Mouse (Mus musculus) ES-E14 (cell line): ENCODE data around the gene Rrnad1. TPM values are rescaled to one million over a fixed set of nuclear protein-coding genes. Genes with fewer than 3 reads are reported as not detected.

Source experiments
- DNase-seq: peaks from one replicate; pipeline ENCODE4 v3.0.0-alpha.2; 2013; ENCODE audit warnings: low read depth, low spot score
- H3K27ac ChIP-seq: 2 replicates; pipeline ENCODE4 v1.5.1; 2012; ENCODE audit warnings: low read depth, mild to moderate bottlenecking, low read length, moderate library complexity, mixed read lengths; ENCODE audit not compliant: poor library complexity, insufficient read depth, severe bottlenecking
- H3K36me3 ChIP-seq: 2 replicates; pipeline ENCODE4 v1.6.1; 2012; ENCODE audit warnings: mild to moderate bottlenecking, low read length, moderate library complexity, mixed read lengths; ENCODE audit not compliant: control insufficient read depth, poor library complexity, insufficient read depth, severe bottlenecking
- H3K4me1 ChIP-seq, 2 experiments: fragments of 150-350 bp in 1 of 2; sonication (generic) in 1 of 2; 2 replicates each; pipeline ENCODE4 v1.6.1; 2012; ENCODE audit warnings: low read length in 2 of 2, mild to moderate bottlenecking in 1 of 2, mixed read lengths in 1 of 2; ENCODE audit not compliant: control insufficient read depth in 2 of 2, insufficient read depth in 2 of 2, poor library complexity in 1 of 2
- H3K4me3 ChIP-seq, 2 experiments: fragments of 150-350 bp in 1 of 2; sonication (generic) in 1 of 2; 2 replicates each; pipeline ENCODE4 v1.5.1; 2012; ENCODE audit warnings: low read length in 2 of 2, low read depth in 1 of 2, mild to moderate bottlenecking in 1 of 2, mixed read lengths in 1 of 2; ENCODE audit not compliant: insufficient read depth in 1 of 2, poor library complexity in 1 of 2, severe bottlenecking in 1 of 2
- H3K9ac ChIP-seq: 2 replicates; pipeline ENCODE4 v1.6.1; 2012; ENCODE audit warnings: low read depth, mild to moderate bottlenecking, low read length, mixed read lengths; ENCODE audit not compliant: poor library complexity, insufficient read depth, severe bottlenecking
- H3K9me3 ChIP-seq: fragments of 150-350 bp; sonication (generic); 2 replicates; pipeline ENCODE4 v1.6.1; 2012; ENCODE audit warnings: low read depth, mild to moderate bottlenecking, low read length; ENCODE audit not compliant: control insufficient read depth, insufficient read depth
- CHD2 ChIP-seq: IDR thresholded peaks from 2 replicates; pipeline ENCODE4 v1.6.1; 2014; ENCODE audit warnings: mild to moderate bottlenecking, low read depth, low read length, inconsistent platforms
- HCFC1 ChIP-seq: IDR thresholded peaks from 2 replicates; pipeline ENCODE4 v1.6.1; 2012; ENCODE audit warnings: low read length, inconsistent platforms, borderline replicate concordance; ENCODE audit not compliant: insufficient read depth
- MAFK ChIP-seq: IDR thresholded peaks from 2 replicates; pipeline ENCODE4 v1.6.1; 2014; ENCODE audit warnings: mild to moderate bottlenecking, low read depth, low read length, inconsistent platforms; ENCODE audit not compliant: insufficient read depth
- ZC3H11A ChIP-seq: IDR thresholded peaks from 2 replicates; pipeline ENCODE4 v1.6.1; 2012; ENCODE audit warnings: low read depth, mild to moderate bottlenecking, inconsistent platforms, low read length, borderline replicate concordance
- ZNF384 ChIP-seq: IDR thresholded peaks from 2 replicates; pipeline ENCODE4 v1.6.1; 2012; ENCODE audit warnings: low read depth, low read length, inconsistent platforms
- in situ Hi-C, 2 experiments: fragments of 600-800 bp; cut with MboI; formaldehyde crosslinking; loops; one replicate each; pipeline ENCODE4 v1.15.1; 2025; ENCODE audit warnings: low sequenced_read_pairs in 2 of 2, inconsistent platforms in 1 of 2; ENCODE audit not compliant: unreplicated experiment in 2 of 2
- total RNA-seq: library from RNA; depleted of rRNA; stranded (reverse); fragments of 300-350 nt; gene quantifications from 2 replicates; pipeline ENCODE4 v1.2.3, GENCODE M21; 2012

Gene Rrnad1
- total RNA-seq, 1 experiment, result 22.0 TPM

DNA sequence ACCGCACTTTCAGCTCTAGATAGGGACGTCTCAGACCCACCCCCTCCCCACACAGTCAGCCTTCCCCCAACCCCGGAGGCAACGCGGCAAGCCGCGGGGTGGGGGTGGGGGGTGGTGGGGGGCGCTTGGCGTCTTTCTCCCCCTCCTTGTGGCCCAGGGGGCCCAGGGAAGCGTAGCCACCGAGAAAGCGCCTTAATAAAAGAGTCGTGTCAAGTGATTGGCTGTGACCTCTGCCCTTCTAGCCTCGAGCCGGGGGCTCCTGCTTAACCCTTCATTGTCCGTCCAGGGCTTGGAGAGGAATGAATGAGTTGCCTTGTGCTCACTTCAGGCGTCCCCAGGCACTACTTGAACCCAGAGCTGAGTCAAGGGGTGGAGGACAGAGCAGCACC is 17.3 kb upstream of the Rrnad1 start:
- no peak overlapping the region for H3K27ac ChIP-seq
- H3K36me3 ChIP-seq, result 0 out of 2 replicates have a peak, but pooled peaks cover 4% of the 10 kb centered on the region
- H3K9me3 ChIP-seq, result no peaks in the 10 kb centered on the region
- in situ Hi-C loops, result no loop called here
- DNase-seq, result no peak
- TF ChIP-seq CHD2 (no peak), ZC3H11A (no peak), HCFC1 (no peak), MAFK (no peak), ZNF384 (no peak)
- peaks cover 8 to 54% of the 10 kb centered on the region in 2 experiments for H3K4me1 ChIP-seq
- no peak overlapping the region for H3K9ac ChIP-seq
- peak overlapping the region; percentile 33 to 45; a peak in 3 of 4 replicates for H3K4me3 ChIP-seq

DNA sequence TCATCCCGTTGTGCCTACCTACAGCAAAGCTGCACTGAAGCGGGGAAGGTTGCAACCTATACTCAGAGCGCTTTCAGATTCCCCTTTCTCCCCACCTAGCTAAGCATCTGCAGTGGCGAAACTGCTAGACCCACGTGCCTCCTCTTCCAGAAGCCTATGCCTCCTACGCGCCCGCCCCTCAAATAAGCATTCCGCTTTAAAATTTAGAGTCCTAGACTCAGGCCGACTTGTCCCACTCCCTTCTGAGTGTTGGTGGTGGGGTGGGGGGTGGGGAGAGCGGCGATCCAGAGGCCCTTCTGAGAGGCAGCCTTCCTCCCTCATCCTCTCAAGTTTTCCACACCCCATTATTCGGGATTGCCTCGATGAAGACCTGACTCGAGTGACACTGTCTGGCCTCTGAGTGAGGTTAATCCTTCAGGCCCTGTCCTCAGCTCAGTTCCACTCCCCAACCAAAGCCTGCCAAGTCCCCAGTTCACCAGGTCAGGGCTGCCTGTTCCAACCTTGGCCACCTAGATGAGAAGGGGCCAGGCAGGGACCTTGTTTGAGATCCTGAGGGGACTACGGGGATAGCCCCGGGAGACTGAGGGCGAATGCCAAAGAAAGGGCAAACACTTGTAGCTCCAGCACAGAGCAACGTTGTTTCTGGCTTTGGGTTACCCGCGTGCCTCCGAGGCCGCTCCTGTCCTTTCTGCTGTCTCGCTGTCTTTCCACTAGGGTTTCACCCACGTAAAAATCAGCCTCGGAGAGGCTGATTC is 16.7 kb upstream of the Rrnad1 start:
- Histone ChIP-seq H3K27ac (no peak overlapping the region), H3K4me1 (peaks cover 6 to 54% of the 10 kb centered on the region in 2 experiments), H3K36me3 (0 out of 2 replicates have a peak, but pooled peaks cover 4% of the 10 kb centered on the region), H3K9me3 (no peaks in the 10 kb centered on the region), H3K9ac (no peak overlapping the region), H3K4me3 (peak overlapping the region in 1 of 2 experiments; percentile 33; a peak in 2 of 4 replicates)
- TF ChIP-seq ZC3H11A, result no peak
- TF ChIP-seq CHD2, result no peak
- no peak for TF ChIP-seq HCFC1
- no peak for TF ChIP-seq MAFK
- TF ChIP-seq ZNF384, result no peak
- in situ Hi-C loops, result no loop called here
- no peak for DNase-seq

DNA sequence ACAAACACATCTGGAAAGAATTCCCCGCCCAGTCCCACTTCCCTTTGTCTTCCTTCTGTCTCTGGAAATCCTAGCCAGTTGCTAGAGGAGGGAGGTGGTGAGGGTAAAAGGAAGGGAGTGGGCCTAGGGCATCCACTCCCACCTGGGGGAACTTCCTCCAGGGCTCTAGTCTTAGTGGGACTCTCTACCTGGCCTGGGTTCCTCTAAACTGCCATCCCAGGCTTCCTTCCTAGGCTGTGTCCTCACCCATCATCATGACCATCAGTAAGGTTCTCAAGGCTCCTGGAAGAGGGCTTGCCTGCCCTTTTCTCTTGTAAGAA is 16.0 kb upstream of the Rrnad1 start:
- Histone ChIP-seq H3K4me3 (no peak overlapping the region), H3K36me3 (peaks cover 8% of the 10 kb centered on the region), H3K4me1 (peaks cover 6 to 46% of the 10 kb centered on the region in 2 experiments), H3K9me3 (no peaks in the 10 kb centered on the region), H3K27ac (no peak overlapping the region), H3K9ac (no peak overlapping the region)
- no peak for DNase-seq
- TF ChIP-seq ZNF384 (no peak), CHD2 (no peak), ZC3H11A (no peak), MAFK (no peak), HCFC1 (no peak)
- in situ Hi-C loops, result no loop called here

GRCm38 (mm10) chr3:87945781-87946540 is 15.4 kb upstream of the Rrnad1 start:
- DNase-seq, result no peak
- Histone ChIP-seq H3K4me1 (peaks cover 6 to 46% of the 10 kb centered on the region in 2 experiments), H3K27ac (no peak overlapping the region), H3K4me3 (no peak overlapping the region), H3K9ac (no peak overlapping the region), H3K36me3 (peaks cover 14% of the 10 kb centered on the region), H3K9me3 (no peaks in the 10 kb centered on the region)
- TF ChIP-seq CHD2, result no peak
- no peak for TF ChIP-seq MAFK
- TF ChIP-seq ZC3H11A, result no peak
- TF ChIP-seq ZNF384, result no peak
- TF ChIP-seq HCFC1, result no peak
- in situ Hi-C loops, result no loop called here
